22 mouse cellular contexts compared by ENCODE assay signal in genomic region chr19:5561886-5562285, GRCm38 (mm10). TPM values are rescaled to one million over a fixed set of nuclear protein-coding genes. Genes with fewer than 3 reads are reported as not detected.
DNase-seq lines count a peak whose midpoint lies in the region; ATAC-seq lines count a peak whose summit lies in the region.
"Had no signal": no experiment of that assay in that cellular context is flagged by ENCODE, and none has a peak within 500 bp of the region (broad histone marks: within the 10 kb centered on the region; RNA-seq: fewer than 3 reads in every experiment).

No protein-coding gene starts in this region.

- no peaks in the 10 kb centered on the region for H3K36me3 ChIP-seq in kidney, embryonic 14.5 days (ENCODE audit: control insufficient read depth, insufficient read depth, low read length)
- H3K36me3 ChIP-seq in intestine, embryonic 15.5 days, result no peaks in the 10 kb centered on the region
- no peaks in the 10 kb centered on the region for H3K36me3 ChIP-seq in stomach, embryonic 15.5 days
- H3K36me3 ChIP-seq: embryonic facial prominence, embryonic 12.5 days; forebrain, embryonic 15.5 days; heart, embryonic 15.5 days; neural tube, embryonic 15.5 days had no signal

- H3K9me3 ChIP-seq in kidney, embryonic 14.5 days (ENCODE audit: control insufficient read depth, low read length), result no peaks in the 10 kb centered on the region
- no peaks in the 10 kb centered on the region for H3K9me3 ChIP-seq in intestine, embryonic 15.5 days
- H3K9me3 ChIP-seq in stomach, embryonic 15.5 days, result no peaks in the 10 kb centered on the region
- H3K9me3 ChIP-seq: embryonic facial prominence, embryonic 12.5 days; forebrain, embryonic 15.5 days; heart, embryonic 15.5 days; neural tube, embryonic 15.5 days had no signal

- DNase-seq in kidney, adult 11 months, result no peak
- DNase-seq in kidney, postnatal 10 days, result peak; percentile 40
- DNase-seq in ovary, postnatal 36 days (ENCODE audit: low spot score), result no peak
- DNase-seq in B cell, adult 2 months, result no peak
- DNase-seq: adrenal gland, postnatal 10 days; cerebellum, adult 9-10 months; gastrocnemius, postnatal 36 days; left cerebral cortex, postnatal 4 days; liver; liver, postnatal 0 days; right cerebral cortex, postnatal 25 days; thymus, adult 2 months had no signal

- peaks cover 59% of the 10 kb centered on the region for H3K27me3 ChIP-seq in kidney, embryonic 14.5 days (ENCODE audit: control insufficient read depth, insufficient read depth, low read length)
- H3K27me3 ChIP-seq in intestine, embryonic 15.5 days (replicated peaks), result peaks cover 44% of the 10 kb centered on the region
- H3K27me3 ChIP-seq in stomach, embryonic 15.5 days (replicated peaks), result peaks cover 47% of the 10 kb centered on the region

- H3K4me3 ChIP-seq in kidney, embryonic 14.5 days (ENCODE audit: low read length), result no peak overlapping the region; the same call in 1 of the 2 replicates
- peak overlapping the region; percentile 53; the same call in 1 of the 2 replicates for H3K4me3 ChIP-seq in intestine, embryonic 15.5 days (replicated peaks)
- peak overlapping the region; percentile 48; the same call in 1 of the 2 replicates for H3K4me3 ChIP-seq in stomach, embryonic 15.5 days (replicated peaks)
- H3K4me3 ChIP-seq: embryonic facial prominence, embryonic 12.5 days; forebrain, embryonic 15.5 days; megakaryocyte, embryonic 14.5 days had no signal

- no peak overlapping the region for H3K9ac ChIP-seq in kidney, embryonic 14.5 days (ENCODE audit: low read depth, low read length)
- peak overlapping the region; percentile 46; the same call in 1 of the 2 replicates for H3K9ac ChIP-seq in intestine, embryonic 15.5 days
- H3K9ac ChIP-seq in stomach, embryonic 15.5 days, result no peak overlapping the region
- H3K9ac ChIP-seq: embryonic facial prominence, embryonic 12.5 days; forebrain, embryonic 15.5 days; heart, embryonic 15.5 days; liver, postnatal 0 days; neural tube, embryonic 15.5 days had no signal

- H3K4me1 ChIP-seq in kidney, embryonic 14.5 days (ENCODE audit: control insufficient read depth, insufficient read depth, low read length), result peaks cover 33% of the 10 kb centered on the region
- H3K4me1 ChIP-seq in intestine, embryonic 15.5 days (replicated peaks), result peaks cover 28% of the 10 kb centered on the region
- peaks cover 19% of the 10 kb centered on the region for H3K4me1 ChIP-seq in stomach, embryonic 15.5 days

- WGBS in kidney, embryonic 14.5 days, result 28% methylated on average over 3 of the region's 3 CpGs
- 44% methylated on average over 3 of the region's 3 CpGs for WGBS in intestine, embryonic 15.5 days
- WGBS in stomach, embryonic 15.5 days, result 43% methylated on average over 3 of the region's 3 CpGs

- peak overlapping the region; percentile 70 for H3K4me2 ChIP-seq in kidney, embryonic 14.5 days (replicated peaks; ENCODE audit: low read depth, low read length)
- H3K4me2 ChIP-seq in intestine, embryonic 15.5 days (replicated peaks), result peak overlapping the region; percentile 64; the same call in 1 of the 2 replicates
- H3K4me2 ChIP-seq in stomach, embryonic 15.5 days, result peak overlapping the region; percentile 77
- H3K4me2 ChIP-seq: neural tube, embryonic 15.5 days had no signal

- no peak for ATAC-seq in kidney, embryonic 14.5 days (ENCODE audit: low FRiP score, low TSS enrichment)
- no peak for ATAC-seq in intestine, embryonic 15.5 days
- ATAC-seq in stomach, embryonic 15.5 days (ENCODE audit: insufficient read depth, low FRiP score, low read depth), result no peak
- ATAC-seq: forebrain, embryonic 15.5 days; midbrain, embryonic 16.5 days; Patski had no signal

- H3K27ac ChIP-seq in kidney, embryonic 14.5 days (ENCODE audit: low read depth, low read length), result peak overlapping the region; percentile 63
- H3K27ac ChIP-seq in intestine, embryonic 15.5 days, result peak overlapping the region; percentile 86
- H3K27ac ChIP-seq in stomach, embryonic 15.5 days, result peak overlapping the region; percentile 94
- H3K27ac ChIP-seq: embryonic facial prominence, embryonic 12.5 days; forebrain, embryonic 15.5 days; heart, embryonic 15.5 days; neural tube, embryonic 15.5 days had no signal

RNA-seq across cellular contexts. Expression of gene Ovol1, which starts 1.4 kb away (rescaled TPM):
- 11.1 and 11.8 TPM in 2 replicates for polyA plus RNA-seq in kidney, embryonic 14.5 days (2014; fragmentation: Nextera tagmentation; extraction: Ambion mirVana)
- polyA plus RNA-seq in intestine, embryonic 15.5 days (2015; fragmentation: Nextera tagmentation; extraction: Ambion mirVana), result 19.3 TPM in 2 replicates
- polyA plus RNA-seq in stomach, embryonic 15.5 days (2015; fragmentation: Nextera tagmentation; extraction: Ambion mirVana), result 14.6 and 17.8 TPM in 2 replicates
- polyA plus RNA-seq: forebrain, embryonic 15.5 days had no signal

RNA-seq across cellular contexts. Expression of gene Ap5b1, which starts 5.9 kb away (rescaled TPM):
- 7.6 and 9.2 TPM in 2 replicates for polyA plus RNA-seq in kidney, embryonic 14.5 days (2014; fragmentation: Nextera tagmentation; extraction: Ambion mirVana)
- 7.9 and 9.9 TPM in 2 replicates for polyA plus RNA-seq in intestine, embryonic 15.5 days (2015; fragmentation: Nextera tagmentation; extraction: Ambion mirVana)
- 7.1 and 8.3 TPM in 2 replicates for polyA plus RNA-seq in stomach, embryonic 15.5 days (2015; fragmentation: Nextera tagmentation; extraction: Ambion mirVana)

RNA-seq across cellular contexts. Expression of gene Rnaseh2c, which starts 39.8 kb away (rescaled TPM):
- polyA plus RNA-seq in kidney, embryonic 14.5 days (2014; fragmentation: Nextera tagmentation; extraction: Ambion mirVana), result 159 and 182 TPM in 2 replicates
- polyA plus RNA-seq in intestine, embryonic 15.5 days (2015; fragmentation: Nextera tagmentation; extraction: Ambion mirVana), result 128 and 149 TPM in 2 replicates
- 124 and 144 TPM in 2 replicates for polyA plus RNA-seq in stomach, embryonic 15.5 days (2015; fragmentation: Nextera tagmentation; extraction: Ambion mirVana)

RNA-seq across cellular contexts. Expression of gene Kat5, which starts 48.2 kb away (rescaled TPM):
- polyA plus RNA-seq in kidney, embryonic 14.5 days (2014; fragmentation: Nextera tagmentation; extraction: Ambion mirVana), result 31.5 and 36.0 TPM in 2 replicates
- 44.1 and 47.3 TPM in 2 replicates for polyA plus RNA-seq in intestine, embryonic 15.5 days (2015; fragmentation: Nextera tagmentation; extraction: Ambion mirVana)
- polyA plus RNA-seq in stomach, embryonic 15.5 days (2015; fragmentation: Nextera tagmentation; extraction: Ambion mirVana), result 42.2 and 49.1 TPM in 2 replicates

RNA-seq across cellular contexts. Expression of gene Snx32, which starts 51.5 kb away (rescaled TPM):
- 5.7 and 6.5 TPM in 2 replicates for polyA plus RNA-seq in kidney, embryonic 14.5 days (2014; fragmentation: Nextera tagmentation; extraction: Ambion mirVana)
- polyA plus RNA-seq in intestine, embryonic 15.5 days (2015; fragmentation: Nextera tagmentation; extraction: Ambion mirVana), result 7.2 and 8.0 TPM in 2 replicates
- 8.8 and 11.1 TPM in 2 replicates for polyA plus RNA-seq in stomach, embryonic 15.5 days (2015; fragmentation: Nextera tagmentation; extraction: Ambion mirVana)
